Mouse (Mus musculus) brain, embryonic 18.5 days (tissue): ENCODE measurements at regions not wholly inside any gene's neighbourhood (a gene's known extent, or its start where the extent isn't known, plus 50 kb on each side); places are given as distances from the start of the nearest gene placed in this dataset.

Experiments used
- DNase-seq: peaks from one replicate; pipeline ENCODE4 v3.0.0-alpha.2; 2012; ENCODE audit warnings: low read depth, low spot score

- peak; percentile 8 for DNase-seq
Measured at GRCm38 (mm10) chr19:14191820-14192219, 278.5 kb downstream of the Olfr1505 start.

- DNase-seq: no peak
Measured at GRCm38 (mm10) chr19:14197864-14198263, 284.5 kb downstream of the Olfr1505 start.

GRCm38 (mm10) chr19:14220507-14220909 lies 307.2 kb downstream of the Olfr1505 start:
- DNase-seq: no peak

GRCm38 (mm10) chr19:14225061-14225696 lies 311.8 kb downstream of the Olfr1505 start:
- DNase-seq: no peak

GRCm38 (mm10) chr19:14225787-14226186 lies 312.5 kb downstream of the Olfr1505 start:
- DNase-seq: no peak

GRCm38 (mm10) chr19:14226521-14226920 lies 313.2 kb downstream of the Olfr1505 start:
- DNase-seq: no peak

GRCm38 (mm10) chr19:14243565-14243964 lies 330.2 kb downstream of the Olfr1505 start:
- no peak for DNase-seq

- DNase-seq: no peak
Measured at GRCm38 (mm10) chr19:14246973-14247614, 333.8 kb downstream of the Olfr1505 start.

GRCm38 (mm10) chr19:14247979-14248378 lies 334.6 kb downstream of the Olfr1505 start:
- no peak for DNase-seq

- no peak for DNase-seq
Measured at GRCm38 (mm10) chr19:14258621-14259051, 339.2 kb downstream of the Tle4 start.

- DNase-seq: no peak
Measured at GRCm38 (mm10) chr19:14259223-14259622, 338.6 kb downstream of the Tle4 start.

- no peak for DNase-seq
Measured at GRCm38 (mm10) chr19:14289331-14289737, 308.5 kb downstream of the Tle4 start.

GRCm38 (mm10) chr19:14290911-14291310 lies 306.9 kb downstream of the Tle4 start:
- DNase-seq: no peak

GRCm38 (mm10) chr19:14293172-14293571 lies 304.7 kb downstream of the Tle4 start:
- no peak for DNase-seq

- peak; percentile 49 for DNase-seq
Measured at GRCm38 (mm10) chr19:14301176-14301943, 296.5 kb downstream of the Tle4 start.

GRCm38 (mm10) chr19:14314301-14314700 lies 283.6 kb downstream of the Tle4 start:
- DNase-seq: no peak

GRCm38 (mm10) chr19:14319677-14320191 lies 278.1 kb downstream of the Tle4 start:
- no peak for DNase-seq

- DNase-seq: no peak
Measured at GRCm38 (mm10) chr19:14325353-14326052, 272.3 kb downstream of the Tle4 start.

GRCm38 (mm10) chr19:14333041-14334012 lies 264.5 kb downstream of the Tle4 start:
- DNase-seq: no peak

GRCm38 (mm10) chr19:14337025-14337424 lies 260.8 kb downstream of the Tle4 start:
- DNase-seq: no peak
